Comparison of ENCODE assay signal across 19 mouse cellular contexts in genomic region chr3:92637745-92638652, GRCm38 (mm10). TPM values are rescaled to one million over a fixed set of nuclear protein-coding genes. Genes with fewer than 3 reads are reported as not detected.
DNase-seq lines count a peak whose midpoint lies in the region; ATAC-seq and TF ChIP-seq lines count a peak whose summit lies in the region.
"Had no signal": no experiment of that assay in that cellular context is flagged by ENCODE, and none has a peak within 500 bp of the region (broad histone marks: within the 10 kb centered on the region; RNA-seq: fewer than 3 reads in every experiment).

No protein-coding gene starts in this region.

- H3K4me1 ChIP-seq in kidney, embryonic 14.5 days (ENCODE audit: control insufficient read depth, insufficient read depth, low read length), result no peaks in the 10 kb centered on the region
- no peaks in the 10 kb centered on the region for H3K4me1 ChIP-seq in kidney, postnatal 0 days (replicated peaks; ENCODE audit: insufficient read depth, low read length)
- H3K4me1 ChIP-seq in neural tube, embryonic 15.5 days, result no peaks in the 10 kb centered on the region
- H3K4me1 ChIP-seq: liver, embryonic 12.5 days had no signal

- WGBS in kidney, embryonic 14.5 days, result 48% methylated on average over 1 of the region's 1 CpGs
- WGBS in kidney, postnatal 0 days, result 21% methylated on average over 1 of the region's 1 CpGs
- WGBS in neural tube, embryonic 15.5 days, result 20% methylated on average over 1 of the region's 1 CpGs

- no peak overlapping the region for H3K4me2 ChIP-seq in kidney, embryonic 14.5 days (replicated peaks; ENCODE audit: low read depth, low read length)
- no peak overlapping the region for H3K4me2 ChIP-seq in kidney, postnatal 0 days (ENCODE audit: low read length)
- H3K4me2 ChIP-seq in neural tube, embryonic 15.5 days, result no peak overlapping the region
- H3K4me2 ChIP-seq: liver, embryonic 12.5 days had no signal

- H3K9ac ChIP-seq in kidney, embryonic 14.5 days (ENCODE audit: low read depth, low read length), result no peak overlapping the region
- H3K9ac ChIP-seq in kidney, postnatal 0 days (ENCODE audit: low read depth, low read length), result no peak overlapping the region
- no peak overlapping the region for H3K9ac ChIP-seq in neural tube, embryonic 15.5 days (replicated peaks)
- H3K9ac ChIP-seq: liver, embryonic 12.5 days had no signal

- H3K36me3 ChIP-seq in kidney, embryonic 14.5 days (ENCODE audit: control insufficient read depth, insufficient read depth, low read length), result no peaks in the 10 kb centered on the region
- H3K36me3 ChIP-seq in kidney, postnatal 0 days (ENCODE audit: insufficient read depth, low read length), result no peaks in the 10 kb centered on the region
- H3K36me3 ChIP-seq in neural tube, embryonic 15.5 days, result no peaks in the 10 kb centered on the region
- H3K36me3 ChIP-seq: liver, embryonic 12.5 days had no signal

- H3K9me3 ChIP-seq in kidney, embryonic 14.5 days (ENCODE audit: control insufficient read depth, low read length), result no peaks in the 10 kb centered on the region
- H3K9me3 ChIP-seq in kidney, postnatal 0 days (replicated peaks; ENCODE audit: low read length), result no peaks in the 10 kb centered on the region
- H3K9me3 ChIP-seq in neural tube, embryonic 15.5 days (replicated peaks), result no peaks in the 10 kb centered on the region
- H3K9me3 ChIP-seq: liver, embryonic 12.5 days had no signal

- TF ChIP-seq CTCF in kidney, postnatal 0 days (IDR thresholded peaks at IDR 0.05; ENCODE audit: low read depth), result no peak

- peak; percentile 4 to 7 for DNase-seq in cerebellum, postnatal 10 days
- no peak for DNase-seq in cerebellum, adult 9-11 months
- DNase-seq in kidney, adult 8-10 months, result peak; percentile 55 to 75
- peak; percentile 32 for DNase-seq in kidney, postnatal 0 days (ENCODE audit: low spot score)
- no peak for DNase-seq in left cerebral cortex, postnatal 14 days (ENCODE audit: low spot score in 2 of 2)
- no peak for DNase-seq in heart, postnatal 25 days (ENCODE audit: low spot score)
- DNase-seq: heart, adult 18-20 months; heart, postnatal 14 days; lung, postnatal 10 days; retina, postnatal 1 day; spleen, adult 18-20 months had no signal

- no peaks in the 10 kb centered on the region for H3K27me3 ChIP-seq in kidney, embryonic 14.5 days (ENCODE audit: control insufficient read depth, insufficient read depth, low read length)
- no peaks in the 10 kb centered on the region for H3K27me3 ChIP-seq in kidney, postnatal 0 days (ENCODE audit: insufficient read depth, low read length)
- H3K27me3 ChIP-seq in neural tube, embryonic 15.5 days (replicated peaks), result no peaks in the 10 kb centered on the region
- H3K27me3 ChIP-seq: liver, embryonic 12.5 days had no signal

- H3K27ac ChIP-seq in kidney, embryonic 14.5 days (ENCODE audit: low read depth, low read length), result no peak overlapping the region
- H3K27ac ChIP-seq in kidney, postnatal 0 days, result no peak overlapping the region
- H3K27ac ChIP-seq in neural tube, embryonic 15.5 days (replicated peaks), result no peak overlapping the region
- H3K27ac ChIP-seq: layer of hippocampus, adult 2 months; liver, embryonic 12.5 days; stomach, postnatal 0 days had no signal

- intact Hi-C loops in left cerebral cortex, postnatal 14 days (cut with DNase I), result no loop called here
- intact Hi-C loops in heart, postnatal 25 days (cut with DNase I), result no loop called here

- ATAC-seq in kidney, embryonic 14.5 days (ENCODE audit: low FRiP score, low TSS enrichment), result no peak
- ATAC-seq in kidney, postnatal 0 days (replicated peaks; ENCODE audit: low FRiP score, low read depth), result peak; percentile 90
- peak; percentile 69 for ATAC-seq in neural tube, embryonic 15.5 days (ENCODE audit: low FRiP score)
- ATAC-seq: liver, embryonic 12.5 days had no signal

- no peak overlapping the region for H3K4me3 ChIP-seq in kidney, embryonic 14.5 days (ENCODE audit: low read length)
- H3K4me3 ChIP-seq in kidney, postnatal 0 days (replicated peaks; ENCODE audit: low read depth, low read length), result no peak overlapping the region
- no peak overlapping the region for H3K4me3 ChIP-seq in neural tube, embryonic 15.5 days (replicated peaks)
- H3K4me3 ChIP-seq: layer of hippocampus, adult 2 months; liver, embryonic 12.5 days had no signal

RNA-seq across cellular contexts. Expression of gene Lce1a1, which starts 10.1 kb away (rescaled TPM):
- not detected in 2 replicates for polyA plus RNA-seq in kidney, embryonic 14.5 days (2014; fragmentation: Nextera tagmentation; extraction: Ambion mirVana)
- not detected in 2 replicates for polyA plus RNA-seq in kidney, postnatal 0 days (2015; fragmentation: Nextera tagmentation; extraction: Ambion mirVana)
- polyA plus RNA-seq in neural tube, embryonic 15.5 days (2015; fragmentation: Nextera tagmentation; extraction: Ambion mirVana), result not detected in 2 replicates
- total RNA-seq in left cerebral cortex, postnatal 14 days (2021), result not detected
- total RNA-seq in heart, postnatal 25 days (2021), result not detected
- total RNA-seq: adrenal gland, adult 18-20 months; common myeloid progenitor, adult 5-6 weeks; heart, adult 18-20 months; heart, postnatal 14 days; layer of hippocampus, adult 2 months had no signal
- polyA plus RNA-seq: liver, embryonic 12.5 days; urinary bladder, adult 2 months had no signal

RNA-seq across cellular contexts. Expression of gene Lce6a, which starts 16.5 kb away (rescaled TPM):
- polyA plus RNA-seq in kidney, embryonic 14.5 days (2014; fragmentation: Nextera tagmentation; extraction: Ambion mirVana), result not detected in 2 replicates
- not detected in 2 replicates for polyA plus RNA-seq in kidney, postnatal 0 days (2015; fragmentation: Nextera tagmentation; extraction: Ambion mirVana)
- not detected in 2 replicates for polyA plus RNA-seq in neural tube, embryonic 15.5 days (2015; fragmentation: Nextera tagmentation; extraction: Ambion mirVana)
- not detected for total RNA-seq in left cerebral cortex, postnatal 14 days (2021)
- total RNA-seq in heart, postnatal 25 days (2021), result not detected
- total RNA-seq: adrenal gland, adult 18-20 months; common myeloid progenitor, adult 5-6 weeks; heart, adult 18-20 months; heart, postnatal 14 days; layer of hippocampus, adult 2 months had no signal
- polyA plus RNA-seq: liver, embryonic 12.5 days had no signal

RNA-seq across cellular contexts. Expression of gene Lce1b, which starts 18.7 kb away (rescaled TPM):
- not detected in 2 replicates for polyA plus RNA-seq in kidney, embryonic 14.5 days (2014; fragmentation: Nextera tagmentation; extraction: Ambion mirVana)
- not detected in 2 replicates for polyA plus RNA-seq in kidney, postnatal 0 days (2015; fragmentation: Nextera tagmentation; extraction: Ambion mirVana)
- polyA plus RNA-seq in neural tube, embryonic 15.5 days (2015; fragmentation: Nextera tagmentation; extraction: Ambion mirVana), result not detected in 2 replicates
- total RNA-seq in left cerebral cortex, postnatal 14 days (2021), result not detected
- not detected for total RNA-seq in heart, postnatal 25 days (2021)
- total RNA-seq: adrenal gland, adult 18-20 months; common myeloid progenitor, adult 5-6 weeks; heart, adult 18-20 months; heart, postnatal 14 days; layer of hippocampus, adult 2 months had no signal
- polyA plus RNA-seq: liver, embryonic 12.5 days; urinary bladder, adult 2 months had no signal

RNA-seq across cellular contexts. Expression of gene 2210017I01Rik, which starts 30.7 kb away (rescaled TPM):
- polyA plus RNA-seq in kidney, embryonic 14.5 days (2014; fragmentation: Nextera tagmentation; extraction: Ambion mirVana), result not detected in 2 replicates
- not detected in 2 replicates for polyA plus RNA-seq in kidney, postnatal 0 days (2015; fragmentation: Nextera tagmentation; extraction: Ambion mirVana)
- polyA plus RNA-seq in neural tube, embryonic 15.5 days (2015; fragmentation: Nextera tagmentation; extraction: Ambion mirVana), result not detected in 2 replicates
- not detected for total RNA-seq in left cerebral cortex, postnatal 14 days (2021)
- not detected for total RNA-seq in heart, postnatal 25 days (2021)
- total RNA-seq: adrenal gland, adult 18-20 months; common myeloid progenitor, adult 5-6 weeks; heart, adult 18-20 months; heart, postnatal 14 days; layer of hippocampus, adult 2 months had no signal
- polyA plus RNA-seq: liver, embryonic 12.5 days; urinary bladder, adult 2 months had no signal

RNA-seq across cellular contexts. Expression of gene Lce1a2, which starts 32.1 kb away (rescaled TPM):
- polyA plus RNA-seq in kidney, embryonic 14.5 days (2014; fragmentation: Nextera tagmentation; extraction: Ambion mirVana), result not detected in 2 replicates
- polyA plus RNA-seq in kidney, postnatal 0 days (2015; fragmentation: Nextera tagmentation; extraction: Ambion mirVana), result not detected in 2 replicates
- polyA plus RNA-seq in neural tube, embryonic 15.5 days (2015; fragmentation: Nextera tagmentation; extraction: Ambion mirVana), result not detected in 2 replicates
- total RNA-seq in left cerebral cortex, postnatal 14 days (2021), result not detected
- total RNA-seq in heart, postnatal 25 days (2021), result not detected
- total RNA-seq: adrenal gland, adult 18-20 months; common myeloid progenitor, adult 5-6 weeks; heart, adult 18-20 months; heart, postnatal 14 days; layer of hippocampus, adult 2 months had no signal
- polyA plus RNA-seq: liver, embryonic 12.5 days; urinary bladder, adult 2 months had no signal

Comparison
In these comparisons a context has a peak if more than half of its experiments do, and no peak if none do; other contexts are left out.
1. DNase-seq: peak in cerebellum, postnatal 10 days (2 of 2), kidney, adult 8-10 months (2 of 2) and kidney, postnatal 0 days (single experiment); none in cerebellum, adult 9-11 months (single experiment), left cerebral cortex, postnatal 14 days (0 of 2) and heart, postnatal 25 days (single experiment).